Comparison of ENCODE assay signal across 27 mouse cellular contexts in genomic region chr8:90904171-90904706, GRCm38 (mm10).
DNase-seq lines count a peak whose midpoint lies in the region; ATAC-seq and TF ChIP-seq lines count a peak whose summit lies in the region.
"Had no signal": no experiment of that assay in that cellular context is flagged by ENCODE, and none has a peak within 500 bp of the region (broad histone marks: within the 10 kb centered on the region; RNA-seq: fewer than 3 reads in every experiment).

No protein-coding gene starts in this region.

- no peak for TF ChIP-seq CTCF in E14TG2a.4 (conservative IDR thresholded peaks at IDR 0.05; ENCODE audit: low read length)

- DNase-seq in hindbrain, embryonic 10.5 days (ENCODE audit: low spot score): no peak
- no peak for DNase-seq in hindbrain, embryonic 11.5 days (ENCODE audit: low spot score)
- DNase-seq in ES-CJ7 (ENCODE audit: low read depth, low spot score) (peak; percentile 96), ZHBTc4 (ENCODE audit: low read depth, low spot score) (peak; percentile 70)
- no peak for DNase-seq in natural killer cell, adult 2 months (ENCODE audit: low spot score in 2 of 2)
- DNase-seq: adrenal gland, postnatal 10 days; adrenal gland, postnatal 36 days; B cell, adult 2 months; cerebellum, adult 18-20 months; cerebellum, adult 9-10 months; cerebellum, postnatal 25 days; forebrain, postnatal 0 days; gastrocnemius, adult 2 months; gastrocnemius, postnatal 25 days; heart, adult 2 months; kidney, adult 11 months had no signal

- H3K27me3 ChIP-seq in hindbrain, embryonic 10.5 days (ENCODE audit: insufficient read depth, poor library complexity, severe bottlenecking): peaks cover 13% of the 10 kb centered on the region
- H3K27me3 ChIP-seq in hindbrain, embryonic 11.5 days (ENCODE audit: control insufficient read depth, insufficient read depth, low read length): no peaks in the 10 kb centered on the region
- no peaks in the 10 kb centered on the region for H3K27me3 ChIP-seq in E14TG2a.4 (ENCODE audit: insufficient read depth, low read length)
- H3K27me3 ChIP-seq in neural tube, embryonic 15.5 days (replicated peaks): no peaks in the 10 kb centered on the region
- H3K27me3 ChIP-seq: CH12.LX; embryonic facial prominence, embryonic 12.5 days; embryonic facial prominence, embryonic 15.5 days; heart, embryonic 13.5 days had no signal

- no peaks in the 10 kb centered on the region for H3K36me3 ChIP-seq in hindbrain, embryonic 10.5 days
- no peaks in the 10 kb centered on the region for H3K36me3 ChIP-seq in hindbrain, embryonic 11.5 days (ENCODE audit: control insufficient read depth, insufficient read depth, low read length)
- H3K36me3 ChIP-seq in E14TG2a.4 (ENCODE audit: insufficient read depth, low read length): no peaks in the 10 kb centered on the region
- no peaks in the 10 kb centered on the region for H3K36me3 ChIP-seq in neural tube, embryonic 15.5 days
- H3K36me3 ChIP-seq: embryonic facial prominence, embryonic 12.5 days; embryonic facial prominence, embryonic 15.5 days; heart, embryonic 10.5 days; heart, embryonic 13.5 days had no signal

- WGBS in hindbrain, embryonic 10.5 days: 70% methylated on average over 2 of the region's 2 CpGs
- WGBS in hindbrain, embryonic 11.5 days: 65% methylated on average over 2 of the region's 2 CpGs
- 73% methylated on average over 2 of the region's 2 CpGs for WGBS in neural tube, embryonic 15.5 days

- H3K9me3 ChIP-seq in hindbrain, embryonic 10.5 days: no peaks in the 10 kb centered on the region
- no peaks in the 10 kb centered on the region for H3K9me3 ChIP-seq in hindbrain, embryonic 11.5 days (ENCODE audit: control insufficient read depth, low read length)
- H3K9me3 ChIP-seq in E14TG2a.4 (ENCODE audit: low read length): no peaks in the 10 kb centered on the region
- no peaks in the 10 kb centered on the region for H3K9me3 ChIP-seq in neural tube, embryonic 15.5 days (replicated peaks)
- H3K9me3 ChIP-seq: embryonic facial prominence, embryonic 12.5 days; embryonic facial prominence, embryonic 15.5 days; heart, embryonic 10.5 days; heart, embryonic 13.5 days had no signal

- H3K4me3 ChIP-seq in hindbrain, embryonic 10.5 days: no peak overlapping the region
- H3K4me3 ChIP-seq in hindbrain, embryonic 11.5 days (ENCODE audit: low read depth, low read length): no peak overlapping the region
- peak overlapping the region; percentile 61 for H3K4me3 ChIP-seq in E14TG2a.4 (replicated peaks; ENCODE audit: low read length)
- no peak overlapping the region for H3K4me3 ChIP-seq in neural tube, embryonic 15.5 days (replicated peaks)
- H3K4me3 ChIP-seq: embryonic facial prominence, embryonic 12.5 days; embryonic facial prominence, embryonic 15.5 days; gastrocnemius, adult 2 months; heart, adult 2 months; heart, embryonic 10.5 days; heart, embryonic 13.5 days had no signal

- no peak for ATAC-seq in hindbrain, embryonic 11.5 days (ENCODE audit: low FRiP score)
- ATAC-seq in neural tube, embryonic 15.5 days (ENCODE audit: low FRiP score): no peak
- ATAC-seq: forebrain, embryonic 14.5 days; forebrain, postnatal 0 days; hindbrain, postnatal 0 days; inflammation-experienced regulatory T-cells, adult 6 months had no signal

- no peak overlapping the region for H3K9ac ChIP-seq in hindbrain, embryonic 11.5 days (ENCODE audit: low read depth, low read length)
- no peak overlapping the region for H3K9ac ChIP-seq in neural tube, embryonic 15.5 days (replicated peaks)
- H3K9ac ChIP-seq: embryonic facial prominence, embryonic 12.5 days; embryonic facial prominence, embryonic 15.5 days; forebrain, postnatal 0 days; heart, embryonic 13.5 days; hindbrain, embryonic 14.5 days had no signal

- H3K27ac ChIP-seq in hindbrain, embryonic 10.5 days: peak overlapping the region; percentile 66
- no peak overlapping the region for H3K27ac ChIP-seq in hindbrain, embryonic 11.5 days (ENCODE audit: low read depth, low read length)
- H3K27ac ChIP-seq in neural tube, embryonic 15.5 days (replicated peaks): no peak overlapping the region
- H3K27ac ChIP-seq: embryonic facial prominence, embryonic 12.5 days; embryonic facial prominence, embryonic 15.5 days; gastrocnemius, adult 2 months; heart, adult 2 months; heart, embryonic 10.5 days; heart, embryonic 13.5 days; hindbrain, embryonic 14.5 days; hindbrain, postnatal 0 days had no signal

- H3K4me2 ChIP-seq in hindbrain, embryonic 11.5 days (replicated peaks; ENCODE audit: low read depth, low read length): no peak overlapping the region
- H3K4me2 ChIP-seq in neural tube, embryonic 15.5 days: no peak overlapping the region
- H3K4me2 ChIP-seq: embryonic facial prominence, embryonic 12.5 days; embryonic facial prominence, embryonic 15.5 days; heart, embryonic 13.5 days; hindbrain, embryonic 14.5 days had no signal

- peaks cover 28% of the 10 kb centered on the region for H3K4me1 ChIP-seq in hindbrain, embryonic 10.5 days (replicated peaks)
- 0 out of 2 replicates have a peak, but pooled peaks cover 3% of the 10 kb centered on the region for H3K4me1 ChIP-seq in hindbrain, embryonic 11.5 days (replicated peaks; ENCODE audit: control insufficient read depth, insufficient read depth, low read length)
- peaks cover 74% of the 10 kb centered on the region for H3K4me1 ChIP-seq in E14TG2a.4 (replicated peaks; ENCODE audit: low read depth, low read length)
- peaks cover 11% of the 10 kb centered on the region for H3K4me1 ChIP-seq in neural tube, embryonic 15.5 days
- H3K4me1 ChIP-seq: embryonic facial prominence, embryonic 12.5 days; embryonic facial prominence, embryonic 15.5 days had no signal

Comparison
In these comparisons a context has a peak if more than half of its experiments do, and no peak if none do; other contexts are left out.
1. DNase-seq: peak in ES-CJ7 (single experiment) and ZHBTc4 (single experiment); none in hindbrain, embryonic 10.5 days (single experiment), hindbrain, embryonic 11.5 days (single experiment) and natural killer cell, adult 2 months (0 of 2).